Mouse (Mus musculus) spleen, postnatal 10 days (tissue): Measurements from ENCODE around the gene Wipf2.
A peak's percentile ranks its signal among the peaks of the same experiment; 100 is the strongest.

Source experiments
- DNase-seq, 2 experiments: peaks; one replicate each; pipeline ENCODE4 v3.0.0; 2021 to 2022; ENCODE audit warnings: low spot score in 2 of 2

Wipf2 gene

DNA sequence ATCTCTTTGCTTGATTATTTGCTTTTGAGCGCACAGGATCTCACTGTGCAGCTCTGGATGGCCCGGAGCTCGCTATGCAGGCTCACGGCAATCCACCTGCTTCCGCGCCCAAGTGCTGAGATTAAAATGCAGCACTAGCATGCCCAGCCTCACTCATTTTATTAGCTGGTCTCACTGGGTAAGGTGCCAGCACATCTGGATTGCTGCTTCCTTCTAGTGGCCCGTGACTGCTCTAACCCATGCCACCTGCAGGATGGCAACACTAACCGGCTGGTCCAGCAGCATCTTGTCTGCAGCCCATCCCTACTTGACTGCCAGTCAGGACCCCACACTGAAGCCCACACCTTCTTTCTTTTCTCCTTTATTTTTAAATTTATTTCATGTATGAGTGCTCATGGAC is 9.3 kb upstream of the Wipf2 start:
- DNase-seq = no peak

- DNase-seq = no peak
These were observed 8.8 kb upstream of the Wipf2 start for GRCm38 (mm10) chr11:98854659-98855058.

DNA sequence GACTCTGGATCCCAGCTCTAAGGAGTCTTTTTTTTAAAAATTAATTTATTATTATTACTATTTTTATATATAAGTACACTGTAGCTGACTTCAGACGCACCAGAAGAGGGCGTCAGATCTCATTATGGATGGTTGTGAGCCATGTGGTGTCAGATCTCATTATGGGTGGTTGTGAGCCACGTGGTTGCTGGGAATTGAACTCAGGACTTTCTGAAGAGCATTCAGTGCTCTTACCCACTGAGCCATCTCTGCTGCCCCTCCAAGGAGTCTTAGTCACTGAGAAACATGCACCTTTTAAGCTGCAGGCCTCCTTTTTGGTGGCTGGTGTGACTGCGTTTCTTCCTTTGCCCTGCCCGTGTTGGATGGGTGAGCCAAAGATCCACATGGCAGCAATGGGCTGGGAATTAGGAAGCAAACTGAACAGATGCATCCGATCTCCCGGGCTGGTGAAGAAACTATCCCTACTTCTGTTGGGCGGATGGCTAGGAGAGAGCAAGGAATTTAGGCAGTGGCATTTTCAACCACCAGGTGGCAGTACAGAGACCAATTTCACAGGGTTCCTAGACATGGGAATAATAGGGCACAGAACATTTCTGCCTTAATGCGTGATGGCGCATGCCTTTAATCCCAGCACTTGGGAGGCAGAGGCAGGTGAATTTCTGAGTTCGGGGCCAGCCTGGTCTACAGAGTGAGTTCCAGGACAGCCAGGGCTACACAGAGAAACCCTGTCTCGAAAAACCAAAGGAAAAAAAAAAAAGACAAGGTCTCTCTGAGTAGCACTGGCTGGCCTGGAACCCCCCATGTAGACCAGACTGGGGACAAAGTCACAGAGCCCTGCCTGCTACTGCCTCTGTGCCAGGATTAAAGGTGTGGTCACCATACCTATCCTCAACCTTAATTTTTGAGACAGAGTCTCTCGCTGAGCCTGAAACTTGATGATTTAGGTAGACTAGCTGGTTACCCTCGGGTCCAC is 4.4 kb upstream of the Wipf2 start:
- peak; percentile 91 for DNase-seq

- DNase-seq = peak in 1 of 2 experiments; percentile 55
These were observed 452 bp downstream of the Wipf2 start for GRCm38 (mm10) chr11:98863751-98864429.

GRCm38 (mm10) chr11:98867293-98867692 is 3.9 kb downstream of the Wipf2 start:
- no peak for DNase-seq

DNA sequence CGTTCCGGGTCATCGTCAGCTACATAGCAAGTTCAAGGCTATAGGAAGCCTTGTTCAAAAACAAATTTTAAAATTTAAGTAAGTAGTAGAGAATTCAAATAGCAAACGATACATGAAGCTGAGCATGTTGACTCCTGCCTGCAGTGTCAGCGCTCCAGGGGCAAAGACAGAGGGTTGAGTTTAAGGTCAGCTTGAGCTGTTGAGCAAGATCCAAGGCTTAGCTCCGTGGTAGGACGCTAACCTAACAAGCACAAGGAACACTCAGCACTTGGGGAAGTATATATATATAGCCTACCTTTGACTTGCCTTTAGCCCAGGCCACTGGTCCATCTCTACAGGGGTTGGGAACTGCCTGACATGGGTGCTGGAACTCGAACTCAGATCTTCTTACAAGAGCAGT is 6.5 kb downstream of the Wipf2 start:
- DNase-seq = no peak

DNA sequence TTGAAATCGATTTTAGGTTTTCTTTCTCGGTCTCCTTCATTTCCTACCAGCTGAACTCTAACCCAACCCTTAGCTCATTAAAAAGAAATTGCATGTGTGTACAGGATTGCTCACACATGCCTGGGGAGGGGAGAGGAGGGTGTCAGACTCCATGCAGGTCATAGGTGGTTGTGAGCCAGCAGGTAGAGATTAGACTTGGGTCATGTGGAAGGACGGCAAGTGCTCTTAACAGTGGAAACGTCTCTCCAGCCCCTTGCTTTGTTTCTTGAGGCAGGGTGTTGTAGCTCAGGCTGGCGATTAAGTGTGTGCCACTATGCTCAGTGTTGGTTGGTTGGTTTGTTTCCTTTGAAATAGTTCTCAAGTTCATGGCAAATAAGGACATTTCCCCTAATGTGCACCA is 7.4 kb downstream of the Wipf2 start:
- no peak for DNase-seq

GRCm38 (mm10) chr11:98871416-98871815 is 8.0 kb downstream of the Wipf2 start:
- DNase-seq = no peak

- no peak for DNase-seq
These were observed 8.6 kb downstream of the Wipf2 start for GRCm38 (mm10) chr11:98872040-98872439.

DNA sequence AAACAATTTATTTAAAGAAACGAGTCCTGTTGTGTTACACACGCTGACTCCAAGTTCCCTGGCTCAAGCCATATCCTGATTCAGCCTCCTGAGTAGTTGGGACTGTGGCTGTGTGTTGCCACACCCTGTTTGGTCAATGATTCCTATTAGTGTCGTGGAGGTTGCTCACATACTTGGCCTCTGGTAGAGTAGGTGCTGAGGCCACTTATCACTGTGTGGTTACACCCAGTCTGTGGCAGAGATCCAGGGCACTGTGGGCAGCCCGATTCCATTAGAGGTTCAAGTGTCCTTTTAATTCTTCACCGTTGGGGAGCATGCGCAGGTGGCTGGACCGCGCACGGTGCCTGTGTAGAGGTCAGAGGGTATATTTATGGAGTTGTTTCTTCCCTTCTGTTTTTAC is 10.5 kb downstream of the Wipf2 start:
- DNase-seq = peak in 1 of 2 experiments; percentile 54

- DNase-seq = no peak
These were observed 13.6 kb downstream of the Wipf2 start for GRCm38 (mm10) chr11:98877001-98877400.

DNA sequence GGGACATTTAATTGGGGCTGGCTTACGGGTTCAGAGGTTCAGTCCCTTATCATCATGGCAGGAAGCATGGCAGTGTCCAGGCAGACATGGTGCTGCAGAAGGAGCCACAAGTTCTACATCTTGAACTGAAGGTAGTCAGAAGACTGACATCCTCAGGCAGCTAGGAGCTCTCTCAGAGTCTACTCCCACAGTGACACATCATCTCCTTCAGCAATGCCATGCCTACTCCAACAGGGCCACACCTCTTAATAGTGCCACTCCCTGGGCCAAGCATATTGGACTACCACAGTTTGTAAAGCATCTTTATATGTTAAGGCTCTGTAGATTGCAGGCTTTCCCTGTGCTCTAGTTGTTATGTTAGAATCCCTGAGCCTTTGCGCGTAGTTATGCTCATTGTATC is 24.3 kb downstream of the Wipf2 start:
- DNase-seq = no peak

GRCm38 (mm10) chr11:98889077-98889476 is 25.6 kb downstream of the Wipf2 start:
- DNase-seq = no peak

DNA sequence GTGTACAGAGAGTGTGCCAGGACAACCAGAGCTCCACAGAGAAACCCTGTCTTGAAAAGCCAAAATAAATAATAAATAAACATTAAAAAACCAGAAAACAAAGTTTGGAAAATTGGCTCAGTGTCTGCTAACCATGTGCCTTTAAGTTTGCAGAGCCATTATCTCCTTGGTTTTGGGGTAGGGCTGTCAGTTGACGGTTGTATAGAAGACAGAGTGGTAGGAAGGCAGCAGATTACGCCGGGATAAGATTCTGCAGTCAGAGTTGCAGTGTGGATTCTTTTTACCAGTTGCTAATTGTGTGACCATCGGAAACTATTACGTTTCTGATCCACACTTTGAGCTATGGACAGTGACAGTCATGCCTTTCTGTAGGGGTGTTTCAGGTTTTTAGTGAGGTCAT is 26.5 kb downstream of the Wipf2 start:
- no peak for DNase-seq

- no peak for DNase-seq
These were observed 29.0 kb downstream of the Wipf2 start for GRCm38 (mm10) chr11:98892426-98892825.

GRCm38 (mm10) chr11:98900529-98901125 is 37.2 kb downstream of the Wipf2 start:
- DNase-seq = no peak

GRCm38 (mm10) chr11:98902621-98903245 is 39.3 kb downstream of the Wipf2 start:
- DNase-seq = no peak

GRCm38 (mm10) chr11:98904577-98904976 is 41.1 kb downstream of the Wipf2 start:
- no peak for DNase-seq

DNA sequence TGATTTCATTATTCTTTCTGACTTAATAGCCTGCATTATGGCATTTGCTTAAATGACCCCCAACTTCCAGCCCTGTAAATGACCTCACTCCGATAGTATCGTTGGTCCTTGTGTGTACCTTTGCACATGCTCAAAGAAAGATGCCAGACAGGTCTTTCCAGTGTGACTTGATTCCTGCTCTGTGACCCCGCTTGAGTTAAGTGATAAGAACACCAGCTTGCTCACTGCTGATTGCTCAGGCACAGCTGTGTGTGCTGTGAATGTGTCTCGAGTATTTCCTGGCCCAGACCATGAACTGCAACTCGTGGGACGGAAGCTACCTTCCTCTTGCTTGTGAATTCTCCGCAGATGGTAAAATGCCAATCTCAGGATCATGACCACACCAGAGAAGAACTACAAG is 41.6 kb downstream of the Wipf2 start:
- DNase-seq = peak in 1 of 2 experiments; percentile 15

- DNase-seq = peak in 1 of 2 experiments; percentile 22
These were observed 42.1 kb downstream of the Wipf2 start for GRCm38 (mm10) chr11:98905583-98905982.

DNA sequence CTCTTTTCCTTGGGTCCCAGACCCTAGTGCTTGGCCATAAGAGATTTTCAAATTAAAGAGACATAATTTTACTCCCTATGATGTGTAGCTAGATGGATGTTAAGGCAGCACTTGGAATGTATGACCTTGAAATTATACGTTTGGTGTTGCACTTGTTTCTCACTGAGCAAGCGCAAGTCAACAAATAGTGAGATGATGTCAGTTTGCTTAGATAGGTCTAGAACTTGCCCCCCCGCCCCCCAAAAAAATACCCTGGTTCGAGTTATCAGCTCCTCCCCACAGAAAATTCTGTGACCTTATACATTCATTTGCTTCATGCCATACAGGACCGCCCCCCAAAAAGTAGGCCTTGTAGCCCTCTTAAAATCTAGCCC is 43.6 kb downstream of the Wipf2 start:
- DNase-seq = no peak
